Comparison of ENCODE assay signal across 17 mouse cellular contexts in the genomic region with DNA sequence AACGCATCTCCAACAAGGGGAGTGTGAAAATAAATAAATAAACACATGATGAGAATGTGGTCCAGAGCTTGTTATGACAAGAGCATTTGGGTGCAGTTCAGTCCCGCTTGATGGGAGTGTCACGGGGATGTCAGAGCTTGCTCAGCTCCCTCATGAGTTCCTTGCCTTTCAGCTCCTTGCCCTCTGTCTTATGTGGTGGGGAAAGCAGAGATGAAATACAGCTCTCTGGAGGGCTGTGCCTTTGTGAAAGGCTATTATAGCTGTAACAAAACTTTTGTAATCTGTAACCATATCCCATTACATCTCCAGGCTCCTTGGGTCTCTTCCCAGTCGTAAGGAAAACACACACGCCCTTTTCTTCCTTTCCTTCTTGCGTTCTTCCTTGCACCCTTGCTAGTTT.
DNase-seq lines count a peak whose midpoint lies in the region; ATAC-seq and TF ChIP-seq lines count a peak whose summit lies in the region.
"Had no signal": no experiment of that assay in that cellular context is flagged by ENCODE, and none has a peak within 500 bp of the region (broad histone marks: within the 10 kb centered on the region; RNA-seq: fewer than 3 reads in every experiment).

No protein-coding gene starts in this region.

- intact Hi-C loops in left cerebral cortex, postnatal 25 days (cut with DNase I), result no loop called here

- H3K27me3 ChIP-seq in embryonic facial prominence, embryonic 14.5 days (replicated peaks; ENCODE audit: control insufficient read depth, insufficient read depth, low read length), result no peaks in the 10 kb centered on the region
- no peaks in the 10 kb centered on the region for H3K27me3 ChIP-seq in embryonic facial prominence, embryonic 10.5 days (replicated peaks; ENCODE audit: low read depth, poor library complexity, severe bottlenecking)
- no peaks in the 10 kb centered on the region for H3K27me3 ChIP-seq in kidney, adult 2 months (replicated peaks; ENCODE audit: control insufficient read depth, insufficient read depth, low read length)
- H3K27me3 ChIP-seq in cerebellum, adult 2 months (ENCODE audit: control insufficient read depth, insufficient read depth, low read length), result no peaks in the 10 kb centered on the region; the same call in 1 of the 2 replicates
- H3K27me3 ChIP-seq: limb, embryonic 12.5 days; stomach, embryonic 15.5 days had no signal

- TF ChIP-seq POLR2A in kidney, adult 2 months (IDR thresholded peaks at IDR 0.05; ENCODE audit: low read depth, low read length), result no peak
- TF ChIP-seq POLR2A in brain, embryonic 14.5 days (IDR thresholded peaks at IDR 0.05; ENCODE audit: borderline replicate concordance, extremely low read depth, insufficient read depth, insufficient read length, poor library complexity, severe bottlenecking), result no peak
- no peak for TF ChIP-seq POLR2A in cerebellum, adult 2 months (IDR thresholded peaks at IDR 0.05; ENCODE audit: borderline replicate concordance, insufficient read depth, low read length)

- no peak for TF ChIP-seq CTCF in kidney, adult 2 months (conservative IDR thresholded peaks at IDR 0.05; ENCODE audit: insufficient read depth, insufficient read length, low read depth, low read length)
- TF ChIP-seq CTCF in brain, embryonic 14.5 days (IDR thresholded peaks at IDR 0.05; ENCODE audit: borderline replicate concordance, extremely low read depth, insufficient read depth, insufficient read length), result no peak
- TF ChIP-seq CTCF in cerebellum, adult 2 months (IDR thresholded peaks at IDR 0.05; ENCODE audit: borderline replicate concordance, insufficient read depth, low read depth, low read length), result no peak

- 57% methylated on average over 6 of the region's 6 CpGs for WGBS in embryonic facial prominence, embryonic 14.5 days
- 73% methylated on average over 6 of the region's 6 CpGs for WGBS in embryonic facial prominence, embryonic 10.5 days
- 63% methylated on average over 6 of the region's 6 CpGs for WGBS in kidney, adult 2 months
- 87% methylated on average over 6 of the region's 6 CpGs for WGBS in cerebellum, adult 2 months

- H3K9ac ChIP-seq in embryonic facial prominence, embryonic 14.5 days (ENCODE audit: low read depth, low read length), result no peak overlapping the region
- H3K9ac ChIP-seq: limb, embryonic 12.5 days; stomach, embryonic 15.5 days had no signal

- H3K36me3 ChIP-seq in embryonic facial prominence, embryonic 14.5 days (ENCODE audit: control insufficient read depth, insufficient read depth, low read length), result no peaks in the 10 kb centered on the region
- H3K36me3 ChIP-seq in embryonic facial prominence, embryonic 10.5 days (replicated peaks), result no peaks in the 10 kb centered on the region
- H3K36me3 ChIP-seq in kidney, adult 2 months (ENCODE audit: control insufficient read depth, insufficient read depth, low read length), result no peaks in the 10 kb centered on the region
- H3K36me3 ChIP-seq: limb, embryonic 12.5 days; stomach, embryonic 15.5 days had no signal

- no peaks in the 10 kb centered on the region for H3K9me3 ChIP-seq in embryonic facial prominence, embryonic 14.5 days (ENCODE audit: control insufficient read depth, low read length)
- no peaks in the 10 kb centered on the region for H3K9me3 ChIP-seq in embryonic facial prominence, embryonic 10.5 days
- H3K9me3 ChIP-seq: limb, embryonic 12.5 days; stomach, embryonic 15.5 days had no signal

- H3K4me1 ChIP-seq in embryonic facial prominence, embryonic 14.5 days (ENCODE audit: control insufficient read depth, insufficient read depth, low read length), result peaks cover 11% of the 10 kb centered on the region
- peaks cover 24% of the 10 kb centered on the region for H3K4me1 ChIP-seq in embryonic facial prominence, embryonic 10.5 days
- no peaks in the 10 kb centered on the region for H3K4me1 ChIP-seq in kidney, adult 2 months (ENCODE audit: control insufficient read depth, insufficient read depth, low read length)
- no peaks in the 10 kb centered on the region; the same call in 1 of the 2 replicates for H3K4me1 ChIP-seq in cerebellum, adult 2 months (ENCODE audit: control insufficient read depth, insufficient read depth, low read length)

- no peak overlapping the region for H3K4me2 ChIP-seq in embryonic facial prominence, embryonic 14.5 days (ENCODE audit: low read depth, low read length)
- H3K4me2 ChIP-seq: limb, embryonic 12.5 days; stomach, embryonic 15.5 days had no signal

- DNase-seq in embryonic facial prominence, embryonic 14.5 days (ENCODE audit: low spot score), result peak; percentile 70
- no peak for DNase-seq in embryonic facial prominence, embryonic 10.5 days (ENCODE audit: low spot score)
- peak; percentile 25 for DNase-seq in kidney, adult 2 months
- no peak for DNase-seq in kidney, adult 9 months
- peak; percentile 48 for DNase-seq in brain, embryonic 14.5 days (ENCODE audit: low read depth)
- DNase-seq in kidney, postnatal 10 days, result peak; percentile 39
- no peak for DNase-seq in cerebellum, adult 2 months
- no peak for DNase-seq in left cerebral cortex, postnatal 25 days (ENCODE audit: low spot score in 2 of 2)
- DNase-seq: adrenal gland, postnatal 14 days; cerebellum, postnatal 14 days; heart, postnatal 36 days; layer of hippocampus, postnatal 36 days; lung, adult 18-20 months; right cerebral cortex, adult 18-20 months; spleen, adult 18-20 months had no signal

- no peak overlapping the region for H3K27ac ChIP-seq in embryonic facial prominence, embryonic 14.5 days (replicated peaks; ENCODE audit: low read depth, low read length)
- H3K27ac ChIP-seq in embryonic facial prominence, embryonic 10.5 days (replicated peaks), result no peak overlapping the region
- H3K27ac ChIP-seq in kidney, adult 2 months (ENCODE audit: insufficient read depth, low read depth, low read length), result no peak overlapping the region
- H3K27ac ChIP-seq in cerebellum, adult 2 months (ENCODE audit: insufficient read depth, low read length), result no peak overlapping the region
- H3K27ac ChIP-seq: limb, embryonic 12.5 days; stomach, embryonic 15.5 days had no signal

- H3K4me3 ChIP-seq in embryonic facial prominence, embryonic 14.5 days (ENCODE audit: low read depth, low read length), result no peak overlapping the region
- H3K4me3 ChIP-seq in embryonic facial prominence, embryonic 10.5 days, result no peak overlapping the region
- H3K4me3 ChIP-seq in kidney, adult 2 months (ENCODE audit: insufficient read depth, low read depth, low read length), result no peak overlapping the region
- H3K4me3 ChIP-seq in cerebellum, adult 2 months (replicated peaks; ENCODE audit: insufficient read depth, low read depth, low read length), result no peak overlapping the region
- H3K4me3 ChIP-seq: limb, embryonic 12.5 days; stomach, embryonic 15.5 days had no signal

- no peak for ATAC-seq in embryonic facial prominence, embryonic 14.5 days (ENCODE audit: low read depth)

Comparison
In these comparisons a context has a peak if more than half of its experiments do, and no peak if none do; other contexts are left out.
1. DNase-seq: peak in embryonic facial prominence, embryonic 14.5 days (single experiment), kidney, adult 2 months (single experiment), brain, embryonic 14.5 days (single experiment) and kidney, postnatal 10 days (single experiment); none in embryonic facial prominence, embryonic 10.5 days (single experiment), kidney, adult 9 months (single experiment), cerebellum, adult 2 months (0 of 2) and left cerebral cortex, postnatal 25 days (0 of 2).